Mouse (Mus musculus) liver (tissue): ENCODE data around the gene Asic4.

Source experiments
- DNase-seq: peaks from one replicate; pipeline ENCODE4 v3.0.0-alpha.2; 2020; ENCODE audit warnings: mixed read lengths

Gene Asic4

GRCm38 (mm10) chr1:75443247-75444024, 6.8 kb upstream of the Asic4 start:
- no peak for DNase-seq

- no peak for DNase-seq
Measured at GRCm38 (mm10) chr1:75444208-75444607, 6.0 kb upstream of the Asic4 start.

- DNase-seq = peak; percentile 60
Measured at GRCm38 (mm10) chr1:75445141-75445701, 5.0 kb upstream of the Asic4 start.

GRCm38 (mm10) chr1:75445751-75446611, 4.3 kb upstream of the Asic4 start:
- peak; percentile 85 for DNase-seq

GRCm38 (mm10) chr1:75446656-75447055, 3.6 kb upstream of the Asic4 start:
- peak; percentile 55 for DNase-seq

- DNase-seq = peak; percentile 61
Measured at GRCm38 (mm10) chr1:75447265-75448051, 2.8 kb upstream of the Asic4 start.

GRCm38 (mm10) chr1:75448052-75448431, 2.2 kb upstream of the Asic4 start:
- DNase-seq = no peak

GRCm38 (mm10) chr1:75448937-75449336, 1.3 kb upstream of the Asic4 start:
- no peak for DNase-seq

- DNase-seq = no peak
Measured at GRCm38 (mm10) chr1:75449377-75450135, 680 bp upstream of the Asic4 start.

GRCm38 (mm10) chr1:75451900-75452299, 1.7 kb downstream of the Asic4 start:
- no peak for DNase-seq

GRCm38 (mm10) chr1:75455433-75455832, 5.2 kb downstream of the Asic4 start:
- no peak for DNase-seq

- DNase-seq = no peak
Measured at GRCm38 (mm10) chr1:75455948-75456347, 5.7 kb downstream of the Asic4 start.

GRCm38 (mm10) chr1:75456746-75457564, 6.7 kb downstream of the Asic4 start:
- DNase-seq = peak; percentile 42

GRCm38 (mm10) chr1:75457710-75458024, 7.4 kb downstream of the Asic4 start:
- DNase-seq = no peak

- peak; percentile 46 for DNase-seq
Measured at GRCm38 (mm10) chr1:75458025-75458788, 8.0 kb downstream of the Asic4 start.

- no peak for DNase-seq
Measured at GRCm38 (mm10) chr1:75458789-75459684, 8.8 kb downstream of the Asic4 start.

GRCm38 (mm10) chr1:75460297-75460696, 10.1 kb downstream of the Asic4 start:
- no peak for DNase-seq

GRCm38 (mm10) chr1:75462636-75463035, 12.4 kb downstream of the Asic4 start:
- DNase-seq = peak; percentile 66

- DNase-seq = peak; percentile 72
Measured at GRCm38 (mm10) chr1:75463652-75464204, 13.5 kb downstream of the Asic4 start.
